Comparison of ENCODE assay signal across 8 mouse cellular contexts in the genomic region with DNA sequence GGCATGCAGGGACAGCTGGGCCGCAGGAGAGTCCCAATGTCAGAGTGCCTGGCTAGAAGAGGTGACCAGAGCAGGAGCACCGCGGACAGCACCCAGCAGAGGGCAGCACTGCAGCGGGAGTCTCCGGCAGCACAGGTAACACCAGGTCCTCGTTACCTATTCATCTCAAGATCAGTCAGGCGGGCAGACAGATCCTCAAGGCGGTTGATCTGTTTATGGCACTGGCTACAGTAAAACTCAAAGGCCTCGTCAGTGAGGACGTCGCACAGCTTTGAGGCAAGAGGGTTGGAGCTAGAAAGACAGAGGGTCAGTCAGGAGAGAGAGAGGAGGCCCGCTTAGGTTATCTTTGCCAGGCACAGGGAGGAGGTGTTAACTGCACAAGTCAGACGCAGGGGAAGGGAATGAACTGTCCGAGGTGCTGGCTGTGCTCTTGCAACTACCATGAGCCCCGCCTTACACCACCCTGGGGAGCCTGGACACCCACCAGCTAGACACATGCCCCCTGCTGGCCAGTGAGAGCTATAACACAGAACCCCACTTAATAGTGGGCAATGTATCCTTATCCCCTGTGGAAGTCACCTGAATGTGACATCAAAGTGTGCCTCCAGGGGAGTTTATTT. TPM values are rescaled to one million over a fixed set of nuclear protein-coding genes. Genes with fewer than 3 reads are reported as not detected.
DNase-seq lines count a peak whose midpoint lies in the region; ATAC-seq and TF ChIP-seq lines count a peak whose summit lies in the region.

No protein-coding gene starts in this region.

- 14% methylated on average over 15 of the region's 15 CpGs for WGBS in hindbrain, embryonic 16.5 days

- H3K36me3 ChIP-seq in hindbrain, embryonic 16.5 days (ENCODE audit: control insufficient read depth, insufficient read depth, low read length) = peaks cover 17% of the 10 kb centered on the region
- no peaks in the 10 kb centered on the region for H3K36me3 ChIP-seq in megakaryocyte, embryonic 14.5 days (replicated peaks; ENCODE audit: low read length)

- no peak overlapping the region for H3K4me2 ChIP-seq in hindbrain, embryonic 16.5 days (ENCODE audit: low read length)

- no peaks in the 10 kb centered on the region for H3K4me1 ChIP-seq in hindbrain, embryonic 16.5 days (ENCODE audit: control insufficient read depth, insufficient read depth, low read depth, low read length)
- H3K4me1 ChIP-seq in megakaryocyte, embryonic 14.5 days = peaks cover 36% of the 10 kb centered on the region

- H3K27ac ChIP-seq in gastrocnemius, adult 2 months = peak overlapping the region; percentile 57
- no peak overlapping the region for H3K27ac ChIP-seq in hindbrain, embryonic 16.5 days (ENCODE audit: low read depth, low read length)

- no peaks in the 10 kb centered on the region for H3K9me3 ChIP-seq in hindbrain, embryonic 16.5 days (ENCODE audit: control insufficient read depth, low read length)
- H3K9me3 ChIP-seq in megakaryocyte, embryonic 14.5 days = no peaks in the 10 kb centered on the region

- no peaks in the 10 kb centered on the region for H3K27me3 ChIP-seq in hindbrain, embryonic 16.5 days (replicated peaks; ENCODE audit: control insufficient read depth, insufficient read depth, low read length)
- H3K27me3 ChIP-seq in megakaryocyte, embryonic 14.5 days (replicated peaks) = peaks cover 49% of the 10 kb centered on the region

- TF ChIP-seq CTCF in gastrocnemius, adult 2 months (IDR thresholded peaks at IDR 0.05) = peak; percentile 72

- no peak overlapping the region for H3K9ac ChIP-seq in hindbrain, embryonic 16.5 days (ENCODE audit: low read depth, low read length)

- peak; percentile 73 for DNase-seq in T-cell, adult 2 months (ENCODE audit: low spot score)
- peak; percentile 98 for DNase-seq in cerebellum, postnatal 25 days
- DNase-seq in gastrocnemius, adult 2 months = peak; percentile 86
- DNase-seq in left cerebral cortex, adult 18-20 months (ENCODE audit: low spot score in 2 of 2) = peak; percentile 73
- peak; percentile 66 to 74 for DNase-seq in right cerebral cortex, adult 2 months (ENCODE audit: low spot score in 2 of 2)
- DNase-seq in urinary bladder, postnatal 36 days (ENCODE audit: low spot score in 2 of 2) = peak; percentile 70 to 74

- H3K4me3 ChIP-seq in gastrocnemius, adult 2 months = peak overlapping the region; percentile 39
- no peak overlapping the region for H3K4me3 ChIP-seq in hindbrain, embryonic 16.5 days (ENCODE audit: low read length)
- peak overlapping the region; percentile 62 for H3K4me3 ChIP-seq in megakaryocyte, embryonic 14.5 days (replicated peaks)

- intact Hi-C loops in gastrocnemius, adult 2 months (cut with DNase I) = loop anchor here (1.0 to 2.0 kb wide), 2 partner anchors 78 to 117 kb away; a partner anchor contains a TSS

- ATAC-seq in hindbrain, embryonic 16.5 days = peak; percentile 35; the same call in 1 of the 2 replicates

RNA-seq across cellular contexts. Expression of a gene that starts 26.4 kb away (rescaled TPM):
- 1 to 10 TPM; 6.0 to 9.4 TPM for total RNA-seq in gastrocnemius, adult 2 months (2021)
- polyA plus RNA-seq in hindbrain, embryonic 16.5 days (2015; fragmentation: Nextera tagmentation; extraction: Ambion mirVana) = 20.6 and 25.5 TPM in 2 replicates
- 10 to 100 TPM; 50.6 to 51.4 TPM for total RNA-seq in left cerebral cortex, adult 18-20 months (2021)
- 12.2 and 39.3 TPM in 2 replicates for polyA plus RNA-seq in megakaryocyte, embryonic 14.5 days (2012; ENCODE audit: insufficient read depth, low replicate concordance)

RNA-seq across cellular contexts. Expression of a gene that starts 57.4 kb away (rescaled TPM):
- total RNA-seq in gastrocnemius, adult 2 months (2021) = 10 to 100 TPM; 76.3 to 92.0 TPM
- polyA plus RNA-seq in hindbrain, embryonic 16.5 days (2015; fragmentation: Nextera tagmentation; extraction: Ambion mirVana) = 12.8 and 23.0 TPM in 2 replicates
- 10 to 100 TPM; 97.8 to 98.4 TPM for total RNA-seq in left cerebral cortex, adult 18-20 months (2021)
- 2.7 and 4.0 TPM in 2 replicates for polyA plus RNA-seq in megakaryocyte, embryonic 14.5 days (2012; ENCODE audit: insufficient read depth, low replicate concordance)

RNA-seq across cellular contexts. Expression of a gene that starts 59.6 kb away (rescaled TPM):
- total RNA-seq in gastrocnemius, adult 2 months (2021) = not detected
- 3.9 and 4.7 TPM in 2 replicates for polyA plus RNA-seq in hindbrain, embryonic 16.5 days (2015; fragmentation: Nextera tagmentation; extraction: Ambion mirVana)
- total RNA-seq in left cerebral cortex, adult 18-20 months (2021) = under 1 TPM; 0.37 to 0.65 TPM
- polyA plus RNA-seq in megakaryocyte, embryonic 14.5 days (2012; ENCODE audit: insufficient read depth, low replicate concordance) = not detected in 2 replicates

Comparison
In these comparisons a context has a peak if more than half of its experiments do, and no peak if none do; other contexts are left out.
1. RNA of a gene that starts 26.4 kb away (total RNA-seq): 50.6 to 51.4 TPM in left cerebral cortex, adult 18-20 months; 6.0 to 9.4 TPM in gastrocnemius, adult 2 months; every median in the first group is over 4 times any median in the second.
2. Peak in every context shown above with its lines, with median percentiles within 50 percentile points of each other: DNase-seq.